Mouse (Mus musculus) heart, embryonic 14.5 days (tissue): ENCODE results near the gene Gm20605. TPM values are rescaled to one million over a fixed set of nuclear protein-coding genes. Genes with fewer than 3 reads are reported as not detected.

ENCODE experiments used
- ATAC-seq: fragments of 200-750 bp; cut with Nextera tagmentation; 2 replicates; pipeline ENCODE4 v1.8.0; 2017; ENCODE audit warnings: low read depth, moderate TSS enrichment; ENCODE audit not compliant: insufficient number of reproducible peaks, insufficient read depth, low FRiP score
- H3K27ac ChIP-seq, 2 experiments: fragments of 200-500 bp in 1 of 2; fragments of 300-500 bp in 1 of 2; sonication (generic) in 1 of 2; replicated peaks in 1 of 2; 2 replicates each; pipeline ENCODE4 v1.5.1; 2012 to 2014; ENCODE audit warnings: low read depth in 2 of 2, low read length in 2 of 2, control low read depth in 1 of 2, mild to moderate bottlenecking in 1 of 2, mixed read lengths in 1 of 2; ENCODE audit not compliant: control insufficient read depth in 1 of 2, insufficient read depth in 1 of 2
- H3K27me3 ChIP-seq: fragments of 300-500 bp; sonication (generic); 2 replicates; pipeline ENCODE4 v1.6.1; 2014; ENCODE audit warnings: mild to moderate bottlenecking, low read length, control low read depth; ENCODE audit not compliant: control insufficient read depth, insufficient read depth
- H3K36me3 ChIP-seq: fragments of 300-500 bp; sonication (generic); 2 replicates; pipeline ENCODE4 v1.6.1; 2014; ENCODE audit warnings: mild to moderate bottlenecking, control low read depth, low read length, mixed read lengths; ENCODE audit not compliant: control insufficient read depth, insufficient read depth
- H3K4me1 ChIP-seq, 2 experiments: fragments of 200-500 bp in 1 of 2; fragments of 300-500 bp in 1 of 2; sonication (generic) in 1 of 2; 2 replicates each; pipeline ENCODE4 v1.6.1; 2012 to 2014; ENCODE audit warnings: low read length in 2 of 2, control low read depth in 1 of 2, mixed read lengths in 1 of 2; ENCODE audit not compliant: control insufficient read depth in 2 of 2, insufficient read depth in 2 of 2
- H3K4me2 ChIP-seq: fragments of 300-500 bp; sonication (generic); 2 replicates; pipeline ENCODE4 v1.6.1; 2014; ENCODE audit warnings: mild to moderate bottlenecking, low read length
- H3K4me3 ChIP-seq, 2 experiments: fragments of 200-500 bp in 1 of 2; fragments of 300-500 bp in 1 of 2; sonication (generic) in 1 of 2; 2 replicates each; pipeline ENCODE4 v1.5.1; 2012 to 2014; ENCODE audit warnings: low read length in 2 of 2, mild to moderate bottlenecking in 2 of 2, control low read depth in 1 of 2, low read depth in 1 of 2, moderate library complexity in 1 of 2; ENCODE audit not compliant: control insufficient read depth in 1 of 2, insufficient read depth in 1 of 2
- H3K9ac ChIP-seq: fragments of 300-500 bp; sonication (generic); 2 replicates; pipeline ENCODE4 v1.6.1; 2014; ENCODE audit warnings: mild to moderate bottlenecking, low read length
- H3K9me3 ChIP-seq: fragments of 300-500 bp; sonication (generic); 2 replicates; pipeline ENCODE4 v1.6.1; 2016; ENCODE audit warnings: low read length, control low read depth; ENCODE audit not compliant: control insufficient read depth
- WGBS: fragments of 180-500 bp; shearing (Covaris S2); extraction: QIAGEN DNeasy Blood & Tissue Kit; methylation state at CpG from one replicate; pipeline ENCODE4 v1.1.7; 2014; 5-methylcytosine and 5-hydroxymethylcytosine counted together
- polyA plus RNA-seq: library from polyadenylated mRNA; unstranded; fragments of >200 nt; fragmentation: Nextera tagmentation; extraction: Ambion mirVana; gene quantifications from 2 replicates; pipeline ENCODE4 v1.2.1, GENCODE M21; 2014

The Gm20605 gene
- polyA plus RNA-seq, 1 experiment from 2014 or later, result 5.6 TPM

DNA sequence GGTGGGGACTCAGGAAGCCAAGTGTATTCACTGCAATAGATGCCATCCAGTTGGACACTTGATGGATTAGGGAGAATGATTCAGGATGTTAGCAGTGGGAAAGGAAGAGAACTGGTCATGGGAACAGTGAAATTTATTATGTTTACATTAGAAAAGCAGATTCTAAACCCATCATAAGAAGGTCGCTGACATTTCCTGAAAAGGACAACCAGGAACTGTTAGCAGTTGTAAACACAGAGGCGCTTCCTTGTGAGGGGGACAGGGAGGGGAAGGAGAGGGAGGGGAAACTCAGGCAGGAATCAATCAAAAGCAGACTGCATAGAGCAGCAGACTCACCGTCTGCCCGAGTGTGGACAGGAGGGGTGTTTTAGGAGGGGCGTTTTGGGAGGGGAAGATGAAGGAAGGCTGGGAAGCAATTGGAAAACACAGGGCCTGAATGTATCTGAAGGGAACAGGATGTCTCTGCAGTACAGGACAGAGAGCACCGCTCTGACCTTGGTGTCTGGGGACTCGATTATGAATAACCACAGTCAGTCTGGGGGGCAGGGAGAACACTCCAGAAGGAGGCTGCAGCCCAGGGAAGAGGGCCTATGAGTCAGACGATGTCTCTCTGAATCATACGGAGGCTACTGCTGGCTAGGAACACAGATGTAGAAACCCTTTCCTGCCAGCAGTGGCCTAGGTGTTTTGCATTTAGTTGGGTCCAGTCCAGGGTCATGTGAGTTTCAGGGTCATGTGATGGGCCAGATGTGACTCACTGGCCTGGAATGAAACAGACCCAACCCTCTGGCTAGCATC, 42.7 kb downstream of the Gm20605 start:
- 13% methylated on average over 9 of the region's 9 CpGs for WGBS
- Histone ChIP-seq H3K27ac (peak overlapping the region; percentile 88 to 90), H3K9ac (peak overlapping the region; percentile 16), H3K4me1 (peaks cover 22 to 24% of the 10 kb centered on the region in 2 experiments), H3K27me3 (no peaks in the 10 kb centered on the region), H3K36me3 (peaks cover 10% of the 10 kb centered on the region), H3K4me3 (no peak overlapping the region), H3K9me3 (no peaks in the 10 kb centered on the region), H3K4me2 (peak overlapping the region; percentile 42)
- ATAC-seq, result peak; percentile 79

DNA sequence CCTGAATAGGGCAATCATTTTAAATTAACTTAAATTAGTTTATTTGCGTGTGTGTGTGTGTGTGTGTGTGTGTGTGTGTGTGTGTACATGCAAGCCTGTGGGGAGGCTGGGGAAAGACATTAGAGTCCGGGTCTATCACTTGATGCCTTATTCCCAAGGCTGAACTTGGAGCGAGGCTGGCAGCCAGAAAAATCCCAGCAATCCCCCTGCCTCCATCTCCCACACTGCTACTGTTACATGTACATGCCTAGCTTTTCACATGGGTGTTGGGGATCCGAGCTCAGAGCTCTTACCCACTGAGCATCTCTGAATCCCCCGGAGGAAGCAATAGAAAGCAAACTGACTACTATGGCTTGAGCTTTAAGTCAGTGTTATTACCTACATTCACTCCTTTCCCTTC, 43.4 kb downstream of the Gm20605 start:
- Histone ChIP-seq H3K27me3 (no peaks in the 10 kb centered on the region), H3K36me3 (0 out of 2 replicates have a peak, but pooled peaks cover 7% of the 10 kb centered on the region), H3K9ac (no peak overlapping the region), H3K4me3 (no peak overlapping the region), H3K4me2 (no peak overlapping the region; the same call in 1 of the 2 replicates), H3K4me1 (peaks cover 22 to 24% of the 10 kb centered on the region in 2 experiments), H3K27ac (peak overlapping the region; percentile 88 to 90), H3K9me3 (no peaks in the 10 kb centered on the region)
- 71% methylated on average over 5 of the region's 5 CpGs for WGBS
- no peak for ATAC-seq

DNA sequence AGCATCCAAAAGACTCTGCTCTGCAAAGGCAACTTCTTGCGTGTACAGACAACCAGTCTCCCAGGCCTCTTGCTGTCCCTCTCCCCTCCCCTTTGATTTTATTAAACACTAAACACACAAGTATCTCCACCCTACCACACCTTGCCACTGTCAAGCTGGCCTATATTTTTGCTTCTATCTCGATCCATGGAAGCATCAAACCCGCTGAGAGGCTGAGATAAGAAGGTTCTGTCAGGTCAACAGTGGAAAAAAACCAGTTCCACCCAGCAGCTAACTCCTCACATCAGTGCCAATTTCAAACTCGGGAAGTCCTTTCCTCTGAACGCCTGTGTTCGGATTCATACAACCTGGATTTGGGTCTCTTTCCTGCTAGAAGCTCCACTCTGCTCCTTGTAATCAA, 44.0 kb downstream of the Gm20605 start:
- H3K9ac ChIP-seq, result no peak overlapping the region
- H3K4me3 ChIP-seq, result no peak overlapping the region
- peaks cover 22 to 24% of the 10 kb centered on the region in 2 experiments for H3K4me1 ChIP-seq
- ATAC-seq, result no peak
- H3K36me3 ChIP-seq, result 0 out of 2 replicates have a peak, but pooled peaks cover 7% of the 10 kb centered on the region
- no peaks in the 10 kb centered on the region for H3K9me3 ChIP-seq
- no peaks in the 10 kb centered on the region for H3K27me3 ChIP-seq
- 67% methylated on average over 6 of the region's 6 CpGs for WGBS
- no peak overlapping the region for H3K4me2 ChIP-seq
- peak overlapping the region in 1 of 2 experiments; percentile 0; a peak in 1 of 4 replicates for H3K27ac ChIP-seq

DNA sequence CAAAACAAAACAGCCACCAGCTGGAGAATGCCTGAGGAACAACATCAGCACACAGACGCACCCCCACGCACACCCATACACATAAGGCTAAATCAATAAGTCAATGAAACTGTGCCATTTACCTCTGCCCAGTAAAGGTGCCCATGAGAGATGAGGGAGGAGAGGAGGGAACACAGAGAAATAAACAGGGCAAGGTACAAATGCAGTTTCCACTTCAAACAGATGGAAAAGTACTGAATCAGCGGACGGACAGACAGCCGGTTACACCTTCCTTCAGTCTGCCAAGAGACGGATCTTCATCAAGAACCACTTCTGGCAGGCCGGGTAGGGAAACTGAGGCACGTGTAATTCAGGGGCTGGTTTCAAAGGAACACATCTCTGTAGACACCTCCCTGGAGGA, 45.8 kb downstream of the Gm20605 start:
- H3K9ac ChIP-seq, result no peak overlapping the region
- H3K27ac ChIP-seq, result no peak overlapping the region
- H3K4me2 ChIP-seq, result no peak overlapping the region
- H3K9me3 ChIP-seq, result no peaks in the 10 kb centered on the region
- H3K36me3 ChIP-seq, result 0 out of 2 replicates have a peak, but pooled peaks cover 9% of the 10 kb centered on the region
- WGBS, result 93% methylated on average over 8 of the region's 8 CpGs
- peaks cover 20 to 24% of the 10 kb centered on the region in 2 experiments for H3K4me1 ChIP-seq
- no peaks in the 10 kb centered on the region for H3K27me3 ChIP-seq
- no peak overlapping the region for H3K4me3 ChIP-seq
- ATAC-seq, result no peak

DNA sequence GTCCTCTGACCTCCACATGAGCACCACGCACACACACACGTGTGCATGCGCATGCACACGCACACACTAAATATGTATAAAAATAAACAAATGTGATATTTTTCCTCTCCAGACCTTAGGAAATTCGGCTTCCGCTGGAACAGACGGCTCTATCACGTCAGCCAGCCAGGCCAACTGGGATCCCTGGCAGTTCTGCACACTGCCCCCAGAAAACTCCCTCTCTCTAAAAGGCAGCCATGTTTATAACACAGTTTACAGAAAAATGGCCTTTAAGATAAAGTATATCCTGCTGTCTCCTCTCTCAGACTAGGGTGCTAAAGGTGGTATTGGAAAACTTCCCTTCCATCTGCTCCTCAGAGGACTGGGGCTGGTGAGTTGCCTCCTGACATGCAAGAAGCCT, 48.9 kb downstream of the Gm20605 start:
- Histone ChIP-seq H3K4me1 (peaks cover under 1 to 4% of the 10 kb centered on the region in 2 experiments; a peak in 3 of 4 replicates), H3K4me2 (no peak overlapping the region), H3K27me3 (no peaks in the 10 kb centered on the region), H3K9ac (no peak overlapping the region), H3K36me3 (0 out of 2 replicates have a peak, but pooled peaks cover 9% of the 10 kb centered on the region), H3K4me3 (no peak overlapping the region), H3K9me3 (no peaks in the 10 kb centered on the region), H3K27ac (no peak overlapping the region)
- WGBS, result 92% methylated on average over 8 of the region's 8 CpGs
- no peak for ATAC-seq

DNA sequence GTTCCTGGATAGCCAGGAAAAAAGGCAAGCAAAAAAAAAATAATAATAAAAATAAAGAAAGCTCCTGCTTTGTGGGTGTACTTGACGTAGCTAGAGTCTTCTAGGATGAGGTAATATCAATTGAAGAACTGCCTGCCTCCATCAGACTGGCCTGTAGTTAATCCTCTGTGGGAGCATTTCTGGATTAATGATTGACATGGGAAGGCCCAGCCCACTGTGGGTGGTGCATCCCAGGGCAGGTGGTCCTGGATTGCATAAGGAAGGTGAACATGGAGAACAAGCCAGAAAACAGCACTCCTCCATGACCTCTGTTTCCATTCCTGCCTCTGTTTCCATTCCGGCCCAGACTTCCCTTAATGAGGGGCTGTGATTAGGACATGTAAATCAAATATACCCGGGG, 49.8 kb downstream of the Gm20605 start:
- Histone ChIP-seq H3K36me3 (0 out of 2 replicates have a peak, but pooled peaks cover 9% of the 10 kb centered on the region), H3K9ac (no peak overlapping the region), H3K9me3 (no peaks in the 10 kb centered on the region), H3K4me3 (no peak overlapping the region), H3K27ac (no peak overlapping the region), H3K4me1 (peaks cover 4 to 10% of the 10 kb centered on the region in 2 experiments), H3K4me2 (no peak overlapping the region), H3K27me3 (no peaks in the 10 kb centered on the region)
- 79% methylated on average over 3 of the region's 3 CpGs for WGBS
- no peak for ATAC-seq

DNA sequence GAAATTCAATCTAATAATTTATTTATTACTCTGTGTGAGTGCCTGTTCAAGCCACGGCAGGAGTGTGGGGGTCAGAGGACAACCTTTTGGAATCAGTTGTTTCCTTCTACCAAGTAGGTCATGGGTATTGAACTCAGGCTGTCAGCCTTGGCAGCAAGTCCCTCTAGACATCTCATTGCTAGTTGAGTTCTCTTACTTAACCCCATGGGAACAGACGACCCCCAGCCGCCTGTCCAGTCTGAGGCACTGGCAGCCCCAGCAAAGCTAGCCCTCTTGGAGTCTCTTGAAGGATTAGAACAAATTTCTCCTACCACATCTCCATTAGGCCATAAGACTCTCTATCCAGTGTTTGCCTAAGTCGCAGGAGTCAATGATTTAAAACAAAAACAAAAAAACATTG, 50.8 kb downstream of the Gm20605 start:
- H3K9me3 ChIP-seq, result no peaks in the 10 kb centered on the region
- no peak for ATAC-seq
- H3K4me3 ChIP-seq, result no peak overlapping the region
- peaks cover 4 to 11% of the 10 kb centered on the region in 2 experiments for H3K4me1 ChIP-seq
- H3K9ac ChIP-seq, result no peak overlapping the region
- H3K27ac ChIP-seq, result no peak overlapping the region
- no peak overlapping the region for H3K4me2 ChIP-seq
- 0 out of 2 replicates have a peak, but pooled peaks cover 9% of the 10 kb centered on the region for H3K36me3 ChIP-seq
- no peaks in the 10 kb centered on the region for H3K27me3 ChIP-seq
- whole genome bisulfite sequencing, result 88% methylated on average over 4 of the region's 4 CpGs
